Mouse (Mus musculus) megakaryocyte, adult 5-6 weeks (primary cell): ENCODE results near the gene Aplnr. TPM values are rescaled to one million over a fixed set of nuclear protein-coding genes. Genes with fewer than 3 reads are reported as not detected.

Experiments
- ATAC-seq: 2 replicates; pipeline ENCODE4 v1.8.0; 2016; ENCODE audit warnings: mild to moderate bottlenecking, inconsistent platforms; ENCODE audit not compliant: poor library complexity, severe bottlenecking
- total RNA-seq, 2 experiments: library from RNA; stranded (forward) in 1 of 2; stranded (reverse) in 1 of 2; fragments of 153-499, 151-499 nt in 1 of 2; fragments of 221-1000, 200-1000 nt in 1 of 2; gene quantifications; 2 replicates each; pipeline versions ENCODE4 v1.2.3 to v1.2.4; 2015 to 2017

The Aplnr gene
- total RNA-seq, 2 experiments from 2014 or later = 1.5 to 2.2 TPM

- ATAC-seq = 0 out of 2 replicates have a peak, but pooled peaks have one; percentile 4
Measured at GRCm38 (mm10) chr2:85136831-85137520, 951 bp downstream of the Aplnr start.

DNA sequence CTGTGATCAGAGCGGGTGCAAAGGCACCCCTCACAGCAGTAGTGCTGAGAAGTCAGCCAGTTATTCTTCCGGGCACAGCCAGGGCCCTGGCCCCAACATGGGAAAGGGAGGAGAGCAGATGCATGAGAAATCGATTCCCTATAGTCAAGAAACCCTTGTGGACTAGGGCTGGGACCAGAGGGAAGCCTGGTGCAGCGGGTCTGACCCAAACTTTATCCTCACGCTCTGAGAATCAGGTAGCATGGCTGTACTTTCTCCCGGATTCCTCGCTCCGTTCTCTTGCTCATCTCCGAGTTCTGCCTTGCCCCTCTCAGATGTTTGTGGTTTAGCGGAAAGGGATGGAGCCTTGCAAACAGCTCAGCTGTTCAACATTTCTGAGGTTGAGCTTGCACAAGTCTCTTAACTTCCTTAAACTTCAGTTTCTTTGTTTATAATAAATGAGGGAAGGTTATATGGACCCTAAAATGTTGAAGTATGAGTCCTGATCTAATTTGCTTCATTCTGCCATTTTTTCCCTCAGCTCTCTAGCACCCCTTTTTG lies 1.6 kb downstream of the Aplnr start:
- ATAC-seq = peak; percentile 78

DNA sequence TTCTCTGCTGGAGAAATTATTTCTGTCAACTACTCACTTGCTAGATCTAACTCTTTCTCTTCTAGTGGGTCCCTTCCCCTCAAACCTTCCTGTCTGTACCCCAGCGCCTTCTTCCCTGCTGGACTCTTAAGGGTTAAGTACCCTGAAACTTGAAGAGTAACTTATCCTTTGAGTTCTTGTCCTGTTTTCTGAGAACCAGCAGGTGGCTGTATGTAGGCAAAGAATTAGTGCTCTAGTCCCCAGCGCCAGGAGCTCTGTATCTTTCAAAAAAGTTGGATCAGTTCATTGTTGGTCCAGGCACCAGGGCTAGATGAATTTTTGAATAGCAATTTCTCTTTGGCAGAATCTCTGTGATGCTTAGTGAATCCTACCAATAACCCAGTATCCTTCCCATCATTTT lies 2.1 kb downstream of the Aplnr start:
- ATAC-seq = peak; percentile 20

- no peak for ATAC-seq
Measured at GRCm38 (mm10) chr2:85139393-85139792, 3.4 kb downstream of the Aplnr start.

GRCm38 (mm10) chr2:85139846-85140245 lies 3.8 kb downstream of the Aplnr start:
- no peak for ATAC-seq

- no peak for ATAC-seq
Measured at GRCm38 (mm10) chr2:85140833-85141232, 4.8 kb downstream of the Aplnr start.

DNA sequence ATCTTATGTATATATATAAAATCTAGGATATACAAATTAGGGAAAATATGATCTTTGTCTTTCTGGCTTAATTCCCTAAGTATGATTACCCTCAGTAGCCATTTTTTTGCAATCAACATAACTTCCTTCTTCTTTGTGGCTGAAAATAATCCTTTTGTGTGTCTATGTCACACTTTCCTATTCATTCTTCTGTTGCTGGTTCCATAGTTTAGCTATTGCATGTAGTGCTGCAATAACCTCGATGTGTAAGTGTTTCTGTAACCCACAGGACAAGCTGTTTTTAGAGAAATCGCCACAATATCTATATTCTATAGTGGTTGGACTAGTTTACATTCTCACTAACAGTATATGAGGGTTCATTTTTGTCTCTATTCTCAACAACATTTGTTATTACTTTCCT lies 8.9 kb downstream of the Aplnr start:
- peak; percentile 61 for ATAC-seq

GRCm38 (mm10) chr2:85145346-85145745 lies 9.3 kb downstream of the Aplnr start:
- no peak for ATAC-seq

- ATAC-seq = no peak
Measured at GRCm38 (mm10) chr2:85147481-85147880, 11.5 kb downstream of the Aplnr start.

GRCm38 (mm10) chr2:85150373-85150772 lies 14.3 kb downstream of the Aplnr start:
- peak; percentile 54 for ATAC-seq

- no peak for ATAC-seq
Measured at GRCm38 (mm10) chr2:85151233-85151632, 15.2 kb downstream of the Aplnr start.

DNA sequence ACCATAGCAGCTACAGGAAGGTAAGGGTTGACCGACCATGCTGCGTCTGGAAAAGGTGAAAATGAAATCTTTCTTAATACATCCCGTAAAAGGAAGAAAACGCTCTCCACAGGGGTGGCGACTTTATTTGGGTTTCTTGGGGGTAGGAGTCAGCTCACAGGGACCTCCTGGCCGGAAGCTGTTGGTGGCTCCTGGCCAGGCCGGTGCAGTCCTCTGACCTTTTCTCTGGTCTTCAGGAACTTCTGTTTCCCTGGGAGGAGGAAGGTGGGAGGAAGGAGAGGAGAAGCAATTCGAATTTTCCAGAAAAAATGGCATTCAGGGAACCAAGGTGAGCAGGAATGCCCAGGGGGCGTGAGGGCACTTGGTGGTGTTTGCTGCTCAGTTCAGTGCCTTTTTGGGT lies 19.3 kb downstream of the Aplnr start:
- ATAC-seq = no peak

DNA sequence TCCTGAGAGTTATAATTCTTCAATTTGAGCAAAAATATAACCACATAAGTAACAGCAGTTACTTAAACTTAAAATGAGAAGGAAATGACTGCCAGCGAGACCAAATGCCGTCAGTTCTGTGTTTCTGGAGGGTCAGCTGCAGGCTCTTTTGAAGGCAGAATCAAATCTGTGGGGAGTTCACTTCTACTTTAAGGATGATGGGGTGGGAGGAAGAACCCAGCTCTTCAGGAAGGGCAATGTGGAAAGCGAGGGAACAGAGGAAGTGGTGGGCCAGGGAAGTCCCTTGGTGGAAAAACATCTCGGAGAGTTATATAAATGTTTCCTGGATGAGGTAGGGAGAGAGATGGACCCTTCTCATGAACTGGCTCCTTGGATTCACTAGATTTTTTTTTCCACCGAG lies 20.1 kb downstream of the Aplnr start:
- no peak for ATAC-seq

DNA sequence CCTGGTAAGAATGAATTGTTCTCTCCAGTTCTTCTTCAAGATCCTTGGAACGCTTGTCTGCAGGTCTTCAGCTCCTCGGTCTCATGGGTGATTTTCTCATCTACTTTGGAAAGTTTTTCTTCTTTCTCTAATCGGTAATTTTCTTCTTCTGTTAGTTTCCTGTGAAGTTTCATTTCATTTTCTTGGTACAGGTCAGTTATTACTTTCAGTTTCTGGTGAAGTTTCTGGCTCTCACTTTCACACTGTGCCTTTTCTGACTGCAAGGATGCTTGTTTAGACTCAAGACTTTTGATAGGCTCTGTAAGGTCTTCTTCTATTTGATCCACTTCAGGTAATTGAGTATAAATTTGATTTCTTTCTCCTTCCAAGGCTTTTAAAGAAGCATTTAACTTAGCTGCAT lies 21.4 kb downstream of the Aplnr start:
- ATAC-seq = no peak; the same call in 1 of the 2 replicates

DNA sequence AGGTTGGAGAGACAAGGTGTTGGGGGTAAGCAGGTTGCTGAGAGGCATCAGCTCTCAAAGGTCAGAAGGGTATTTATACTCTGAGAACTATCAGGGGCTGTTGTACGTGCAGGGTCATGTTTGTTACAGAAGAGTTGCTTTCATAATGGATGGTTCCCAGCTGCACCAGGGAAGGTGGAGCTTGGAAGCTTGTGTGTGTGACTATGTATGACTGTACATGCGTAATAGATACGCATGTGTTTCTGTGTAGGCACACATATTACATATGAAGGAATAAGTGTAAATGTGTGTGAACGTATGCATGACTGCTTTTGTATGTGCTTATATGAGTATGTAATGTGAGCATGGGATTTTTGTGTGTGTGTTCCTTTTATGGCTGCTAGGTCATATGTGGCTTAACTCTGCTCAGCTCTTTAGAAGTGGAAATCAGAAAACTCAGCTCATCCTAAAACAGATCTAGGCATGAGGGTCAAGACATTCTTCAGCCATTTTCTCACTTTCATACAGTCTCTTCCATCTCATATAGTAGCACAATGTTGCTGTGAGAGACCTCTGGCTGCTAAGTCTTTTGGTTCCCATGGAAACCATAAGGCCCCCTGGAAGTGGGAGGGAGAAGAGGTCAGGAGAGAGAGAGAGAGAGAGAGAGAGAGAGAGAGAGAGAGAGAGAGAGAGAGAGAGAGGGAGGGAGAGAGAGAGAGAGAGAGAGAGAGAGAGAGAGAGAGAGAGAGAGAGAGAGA lies 25.0 kb downstream of the Aplnr start:
- ATAC-seq = no peak

DNA sequence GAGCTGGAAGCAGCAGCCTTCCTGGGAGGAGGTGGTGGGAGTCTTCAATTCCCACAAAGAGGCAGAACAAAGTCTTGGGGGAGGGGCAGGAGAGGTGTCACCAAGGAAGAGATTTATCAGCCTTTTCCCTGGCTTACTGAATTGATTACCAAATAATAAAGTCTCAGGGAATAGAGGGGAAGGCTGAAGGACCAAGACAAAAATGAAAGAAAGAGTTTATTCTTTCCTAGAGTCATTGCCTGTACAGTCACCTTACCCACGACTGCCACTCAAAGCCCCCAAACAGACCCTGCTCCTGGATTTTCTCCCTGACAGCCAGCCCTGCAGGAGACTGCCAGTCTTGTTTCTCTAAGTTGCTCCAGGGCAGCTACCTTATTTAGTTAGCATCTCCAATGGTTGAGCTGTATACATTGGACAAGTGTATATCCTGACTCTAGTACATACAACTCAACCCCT lies 25.6 kb downstream of the Aplnr start:
- no peak for ATAC-seq

- ATAC-seq = no peak
Measured at GRCm38 (mm10) chr2:85163311-85164047, 27.5 kb downstream of the Aplnr start.

DNA sequence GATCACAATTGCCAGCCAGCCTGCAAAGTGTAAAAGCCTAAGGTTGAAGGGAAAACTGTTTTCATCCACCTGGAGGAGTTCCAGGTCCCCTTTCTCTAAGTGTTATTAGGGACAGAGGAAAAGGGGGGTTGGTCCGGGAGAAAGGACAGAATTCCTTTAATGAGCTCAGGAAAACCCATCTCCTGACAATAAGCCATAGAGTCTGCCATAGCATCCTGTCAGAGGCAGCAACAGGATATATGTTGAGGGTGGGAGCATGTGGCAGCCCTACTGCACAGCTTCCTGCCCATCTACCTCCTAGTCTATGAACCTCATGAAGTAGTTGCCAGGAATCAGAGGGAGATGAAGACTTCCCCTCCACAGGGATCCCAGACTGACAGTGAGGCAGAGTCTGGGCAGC lies 31.6 kb downstream of the Aplnr start:
- ATAC-seq = no peak

DNA sequence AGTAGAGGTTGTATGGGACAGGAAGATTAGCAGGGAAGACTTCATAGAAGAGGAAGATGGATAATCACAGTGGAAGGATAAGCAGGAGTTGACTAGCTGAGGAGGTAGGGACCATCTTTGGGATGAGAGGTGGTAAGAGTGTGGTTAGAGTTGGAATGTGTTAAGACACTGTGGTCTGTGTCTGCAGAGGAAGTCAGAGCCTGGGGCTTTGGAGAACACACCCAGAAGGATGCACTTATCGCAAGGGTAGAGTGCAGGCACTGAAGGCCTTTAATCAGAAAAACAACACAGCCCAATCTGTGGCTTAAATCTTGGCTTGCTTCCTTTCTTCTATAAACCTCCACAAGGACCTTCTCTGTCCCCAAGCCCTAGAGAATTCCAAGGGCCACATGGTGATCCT lies 32.3 kb downstream of the Aplnr start:
- no peak for ATAC-seq

- no peak for ATAC-seq
Measured at GRCm38 (mm10) chr2:85172071-85172762, 36.2 kb downstream of the Aplnr start.

GRCm38 (mm10) chr2:85172763-85173103 lies 36.7 kb downstream of the Aplnr start:
- ATAC-seq = no peak
